Mouse (Mus musculus) E14TG2a.4 (cell line): ENCODE results near the gene 5330417C22Rik.
A peak's percentile ranks its signal among the peaks of the same experiment; 100 is the strongest.
"Not testable (repeated sequence)": the region's sequence is repeated elsewhere in the genome, so short reads cannot be mapped to it uniquely, and the experiment has no call there.

Source experiments
- H3K27me3 ChIP-seq: 2 replicates; pipeline ENCODE4 v1.6.1; 2014; ENCODE audit warnings: low read length, control low read depth; ENCODE audit not compliant: insufficient read depth
- H3K36me3 ChIP-seq: 2 replicates; pipeline ENCODE4 v1.6.1; 2014; ENCODE audit warnings: low read length, control low read depth; ENCODE audit not compliant: insufficient read depth
- H3K4me1 ChIP-seq: replicated peaks from 2 replicates; pipeline ENCODE4 v1.6.1; 2014; ENCODE audit warnings: low read depth, low read length, control low read depth
- H3K4me3 ChIP-seq: replicated peaks from 2 replicates; pipeline ENCODE4 v1.5.1; 2014; ENCODE audit warnings: mild to moderate bottlenecking, low read length
- H3K9me3 ChIP-seq: 2 replicates; pipeline ENCODE4 v1.6.1; 2014; ENCODE audit warnings: low read length, control low read depth
- CTCF ChIP-seq: conservative IDR thresholded peaks from 2 replicates; pipeline ENCODE4 v1.5.1; 2014; ENCODE audit warnings: low read length
- NANOG ChIP-seq: IDR thresholded peaks from 2 replicates; pipeline ENCODE4 v1.6.1; 2014; ENCODE audit warnings: borderline replicate concordance, low read length, mixed read lengths
- POU5F1 ChIP-seq: IDR thresholded peaks from 2 replicates; pipeline ENCODE4 v1.6.1; 2014; ENCODE audit warnings: low read length, borderline replicate concordance

Gene 5330417C22Rik

DNA sequence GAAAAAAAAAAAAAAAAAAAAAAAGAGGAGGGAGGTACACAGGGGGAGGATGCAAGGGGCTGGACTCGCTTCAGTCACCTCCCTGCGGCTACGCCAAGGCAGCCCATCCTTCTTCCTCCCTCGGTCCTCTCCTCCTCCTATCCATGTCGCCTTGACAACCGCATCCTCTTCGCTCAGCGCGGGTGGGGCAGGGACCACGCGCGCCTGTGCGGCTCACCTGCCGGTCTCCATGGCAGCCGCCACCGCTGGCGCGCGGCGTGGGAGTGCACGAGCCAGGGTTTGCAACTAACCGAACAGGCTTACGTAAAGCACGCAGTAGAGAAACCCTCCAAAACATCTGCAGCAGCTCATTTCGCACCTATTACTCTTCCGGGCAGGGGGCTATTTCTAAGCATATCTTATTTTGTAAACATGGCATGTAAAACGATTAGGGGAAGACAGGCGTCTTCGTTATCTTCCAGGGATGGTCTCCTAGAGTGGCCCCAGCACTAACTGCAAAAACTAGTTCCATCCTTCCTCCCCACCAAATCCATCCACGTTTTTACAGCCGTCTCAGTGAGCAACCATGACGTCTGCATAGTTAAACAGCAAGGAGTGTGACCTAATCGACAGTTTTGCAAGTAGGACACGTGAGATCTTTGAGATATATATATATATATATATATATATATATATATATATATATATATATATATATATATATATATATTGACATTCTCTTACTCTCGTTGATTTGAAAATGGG, at the start of gene 5330417C22Rik:
TSS of gene 5330417C22Rik (minus strand) at position 20 of the 744 bp plus-strand sequence.
- H3K36me3 ChIP-seq, result no peaks in the 10 kb centered on the region
- peaks cover 31% of the 10 kb centered on the region for H3K27me3 ChIP-seq
- no peak for TF ChIP-seq CTCF
- no peak for TF ChIP-seq POU5F1
- TF ChIP-seq NANOG, result no peak
- H3K4me3 ChIP-seq, result peak within 1 kb of the TSS; percentile 76
- peaks cover 11% of the 10 kb centered on the region for H3K4me1 ChIP-seq
- no peaks in the 10 kb centered on the region for H3K9me3 ChIP-seq

DNA sequence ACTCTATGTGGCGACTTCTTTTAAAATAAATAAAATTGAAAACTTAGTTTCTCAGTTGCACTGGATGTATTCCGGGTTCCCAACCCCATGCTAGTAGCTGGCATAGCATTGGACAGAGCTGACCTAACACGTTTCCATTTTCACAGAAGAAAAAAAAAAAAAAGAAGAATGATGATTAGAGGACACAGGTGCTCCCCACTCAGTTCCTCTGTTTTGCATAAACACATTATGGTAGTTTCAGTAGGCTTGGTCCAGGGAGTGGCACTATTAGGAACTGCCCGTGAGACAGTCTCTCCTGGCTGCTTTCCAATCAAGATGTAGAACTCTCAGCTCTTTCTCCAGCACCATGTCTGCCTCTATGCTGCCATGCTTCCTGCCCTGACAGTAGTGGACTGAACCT, 48.2 kb upstream of the 5330417C22Rik start:
- TF ChIP-seq NANOG (no peak), CTCF (no peak), POU5F1 (no peak)
- Histone ChIP-seq H3K27me3 (no peaks in the 10 kb centered on the region), H3K4me3 (no peak overlapping the region), H3K36me3 (peaks cover 32% of the 10 kb centered on the region), H3K9me3 (peaks cover 7% of the 10 kb centered on the region), H3K4me1 (peaks cover 63% of the 10 kb centered on the region)

DNA sequence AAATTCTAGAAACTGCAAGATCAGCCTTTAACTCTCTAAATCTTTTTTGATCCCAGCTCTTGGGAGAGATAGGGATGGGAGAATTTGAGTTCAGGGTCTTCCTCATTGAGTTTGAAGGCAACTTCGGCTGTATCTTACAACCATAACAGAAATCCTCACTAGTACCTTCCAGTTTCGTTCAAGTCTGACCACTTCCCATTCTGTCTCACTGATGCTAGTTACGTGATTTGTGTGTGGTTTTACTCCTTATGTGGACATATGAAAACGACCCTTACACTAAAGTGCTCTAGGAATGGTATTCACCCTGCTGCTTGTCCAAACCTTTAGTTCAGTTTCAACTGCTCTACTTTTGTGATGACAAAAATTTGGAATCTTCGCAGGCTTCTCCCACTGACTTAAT, 37.7 kb upstream of the 5330417C22Rik start:
- Histone ChIP-seq H3K4me1 (peaks cover 43% of the 10 kb centered on the region), H3K4me3 (0 out of 2 replicates have a peak overlapping the region, but pooled peaks have one; percentile 91), H3K9me3 (peaks cover 2% of the 10 kb centered on the region), H3K27me3 (no peaks in the 10 kb centered on the region), H3K36me3 (peaks cover 35% of the 10 kb centered on the region)
- TF ChIP-seq CTCF, result no peak

DNA sequence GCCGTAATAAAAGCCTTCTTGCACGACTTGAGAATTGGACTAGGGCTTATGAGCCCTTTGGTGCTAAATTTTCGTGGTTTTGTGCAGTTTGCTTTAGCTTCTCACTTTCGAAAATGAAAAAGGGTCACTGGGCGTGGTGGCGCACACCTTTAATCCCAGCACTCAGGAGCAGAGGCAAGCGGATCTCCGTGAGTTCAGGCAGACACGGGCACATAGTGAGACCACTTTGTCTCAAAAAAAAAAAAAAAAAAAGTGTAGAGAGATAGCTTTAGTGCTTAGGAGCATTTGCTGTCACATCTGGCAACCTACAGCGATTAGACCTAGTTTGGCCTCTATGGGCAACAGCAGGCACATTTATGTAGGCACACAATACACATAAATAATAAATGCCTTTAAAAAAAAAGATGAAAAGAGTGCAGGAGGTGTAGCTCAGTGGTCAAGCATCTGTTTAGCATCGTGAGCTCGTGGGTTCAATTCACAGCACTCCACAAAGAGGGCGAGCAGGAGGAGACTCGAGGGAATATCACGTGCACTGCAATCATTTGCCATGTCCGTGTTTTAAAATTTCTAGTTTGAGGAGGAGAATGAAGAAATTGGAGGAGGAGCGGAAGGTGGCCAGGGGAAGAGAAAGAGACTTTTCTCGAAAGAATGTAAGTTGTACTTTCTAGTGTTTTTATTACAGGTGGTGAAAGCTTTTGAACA, 36.1 kb upstream of the 5330417C22Rik start:
- Histone ChIP-seq H3K4me1 (peaks cover 51% of the 10 kb centered on the region), H3K36me3 (peaks cover 22% of the 10 kb centered on the region), H3K9me3 (peaks cover 7% of the 10 kb centered on the region), H3K4me3 (peak overlapping the region; percentile 91), H3K27me3 (no peaks in the 10 kb centered on the region)
- TF ChIP-seq CTCF (no peak), POU5F1 (no peak), NANOG (no peak)

DNA sequence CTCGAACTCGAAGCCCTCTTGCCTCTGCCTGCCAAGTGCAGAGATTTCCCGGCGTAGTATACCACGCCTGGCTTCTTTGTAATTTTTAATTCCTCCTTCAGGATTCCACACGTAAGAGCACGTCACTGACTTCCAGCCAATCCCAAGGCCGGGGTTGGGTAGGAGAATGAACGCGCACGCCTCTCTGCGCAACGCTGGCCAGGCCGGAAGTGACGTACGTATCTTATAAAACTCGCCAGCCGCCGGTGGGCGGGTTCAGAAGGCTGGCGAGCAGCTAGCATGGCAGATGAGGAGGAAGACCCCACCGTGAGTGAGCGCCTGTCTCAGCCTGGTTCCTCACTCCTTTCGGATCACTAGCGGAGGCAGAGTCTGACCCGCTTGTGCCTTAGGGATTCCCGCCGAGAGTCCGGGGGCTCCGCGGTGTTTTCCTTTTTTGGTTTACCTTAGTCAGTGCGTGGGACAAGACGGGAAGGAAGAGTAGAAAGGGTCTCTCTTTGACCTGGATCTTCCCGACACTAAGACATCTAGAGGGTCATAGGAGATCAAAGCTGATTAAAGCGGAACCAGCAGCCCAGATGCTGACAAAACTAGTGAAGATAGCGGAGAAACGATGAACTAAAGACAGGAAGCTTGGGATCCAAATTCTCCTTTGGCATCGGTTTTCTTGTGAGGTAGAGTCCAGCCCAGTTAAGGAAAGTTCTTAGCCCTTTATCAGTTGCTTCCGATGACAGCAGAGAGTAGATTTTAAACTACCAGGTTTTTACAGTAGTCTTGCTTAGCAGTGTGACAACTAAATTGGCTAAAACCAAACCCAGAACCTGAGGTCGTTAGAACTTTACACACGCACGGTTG, 35.3 kb upstream of the 5330417C22Rik start, which contains the start of gene Taf13:
TSS of gene Taf13 (plus strand) at position 256 of the 852 bp plus-strand sequence.
- H3K27me3 ChIP-seq, result no peaks in the 10 kb centered on the region
- H3K4me1 ChIP-seq, result peaks cover 51% of the 10 kb centered on the region
- H3K36me3 ChIP-seq, result peaks cover 22% of the 10 kb centered on the region
- H3K4me3 ChIP-seq, result peak within 1 kb of the TSS; percentile 91
- no peak for TF ChIP-seq CTCF
- TF ChIP-seq POU5F1, result no peak
- no peak for TF ChIP-seq NANOG
- peaks cover 7% of the 10 kb centered on the region for H3K9me3 ChIP-seq

DNA sequence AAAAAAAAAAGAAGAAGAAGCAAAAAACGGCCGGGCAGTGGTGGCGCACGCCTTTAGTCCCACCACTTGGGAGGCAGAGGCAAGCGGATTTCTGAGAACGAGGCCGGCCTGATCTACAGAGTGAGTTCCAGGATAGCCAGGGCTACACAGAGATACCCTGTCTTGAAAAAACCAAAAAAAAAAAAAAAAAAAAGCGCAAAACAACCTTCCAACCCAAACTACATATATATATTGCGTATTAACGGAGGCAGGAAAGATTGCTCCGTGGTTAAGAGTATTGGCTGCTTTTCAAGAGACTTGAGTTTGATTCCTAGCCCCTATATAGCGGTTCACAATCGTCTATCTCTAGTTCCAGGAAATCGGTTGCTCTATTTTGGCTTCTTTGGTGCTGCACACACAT, 34.5 kb upstream of the 5330417C22Rik start:
- Histone ChIP-seq H3K27me3 (no peaks in the 10 kb centered on the region), H3K9me3 (peaks cover 9% of the 10 kb centered on the region)
- TF ChIP-seq CTCF, result no peak
- TF ChIP-seq NANOG, result no peak
- TF ChIP-seq POU5F1, result no peak

DNA sequence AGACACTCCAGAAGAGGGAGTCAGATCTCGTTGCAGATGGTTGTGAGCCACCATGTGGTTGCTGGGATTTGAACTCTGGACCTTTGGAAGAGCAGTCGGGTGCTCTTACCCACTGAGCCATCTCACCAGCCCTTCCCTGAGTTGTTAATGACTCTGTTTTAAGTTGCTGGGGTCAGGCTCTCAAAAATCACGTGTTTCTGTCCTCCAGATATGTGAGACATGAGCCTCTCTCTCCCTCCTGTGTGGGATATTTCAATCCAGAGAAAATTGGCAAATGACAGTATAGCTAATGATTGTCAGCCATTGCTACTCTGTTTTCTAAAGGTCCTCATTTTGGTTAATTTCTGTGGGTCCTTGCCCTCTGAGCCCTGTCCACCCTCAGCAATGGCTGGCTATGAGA, 33.3 kb upstream of the 5330417C22Rik start:
- not testable (repeated sequence) for H3K4me3 ChIP-seq, H3K27me3 ChIP-seq
- Histone ChIP-seq H3K9me3 (peaks cover 11% of the 10 kb centered on the region), H3K4me1 (peaks cover 40% of the 10 kb centered on the region), H3K36me3 (peaks cover 12% of the 10 kb centered on the region; the same call in 1 of the 2 replicates)

More for the DNA sequence above, 34.5 kb upstream of the 5330417C22Rik start:
- Histone ChIP-seq H3K36me3 (peaks cover 22% of the 10 kb centered on the region), H3K4me1 (peaks cover 51% of the 10 kb centered on the region), H3K4me3 (peak overlapping the region; percentile 91; the same call in 1 of the 2 replicates)

DNA sequence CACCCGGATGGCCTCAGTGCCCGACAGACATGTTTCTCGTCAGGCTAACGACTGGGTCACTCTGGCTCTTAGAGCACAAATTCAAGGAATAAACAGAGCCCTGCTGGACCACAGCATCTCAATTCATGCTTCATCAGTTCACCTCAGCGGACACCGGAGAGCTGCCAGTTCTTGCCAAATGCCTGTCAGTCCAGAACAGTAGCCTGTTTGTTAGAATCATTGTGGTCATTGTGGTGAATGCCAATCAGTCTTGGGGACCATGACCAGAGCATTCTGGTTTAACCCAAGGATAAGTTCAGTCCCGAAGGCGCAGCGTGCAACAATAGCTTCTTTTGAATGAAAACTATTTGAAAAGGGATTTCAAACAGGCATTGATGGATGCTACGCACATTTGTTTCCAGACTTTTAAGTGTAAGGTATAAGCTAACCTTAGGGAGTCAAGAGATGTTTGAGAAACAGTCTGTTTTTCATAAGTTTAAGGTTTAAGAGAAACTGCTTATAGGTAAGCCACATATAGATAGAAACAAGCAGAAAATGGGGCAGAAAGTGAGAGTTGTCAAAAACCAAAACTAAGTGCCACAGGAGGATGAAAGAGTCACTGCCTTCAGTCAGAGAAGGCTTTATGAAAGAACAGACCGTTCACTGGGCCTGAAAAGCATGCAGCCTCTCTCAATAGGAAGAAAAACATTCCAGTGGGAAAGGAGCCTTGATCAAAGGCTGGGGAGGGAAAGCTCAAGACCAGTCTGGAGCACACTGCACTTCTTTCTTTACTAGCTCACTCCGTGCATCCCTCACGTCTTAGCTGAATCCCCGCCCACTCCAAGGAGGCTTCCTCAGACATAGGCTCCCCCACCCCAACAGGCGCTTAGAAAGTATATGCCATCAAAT, 31.9 kb upstream of the 5330417C22Rik start:
- Histone ChIP-seq H3K4me3 (no peak overlapping the region), H3K27me3 (no peaks in the 10 kb centered on the region), H3K4me1 (peaks cover 35% of the 10 kb centered on the region), H3K9me3 (peaks cover 11% of the 10 kb centered on the region), H3K36me3 (0 out of 2 replicates have a peak, but pooled peaks cover 4% of the 10 kb centered on the region)
- TF ChIP-seq POU5F1 (no peak), NANOG (no peak)
